Comparison of ENCODE assay signal across 14 mouse cellular contexts in the genomic region with DNA sequence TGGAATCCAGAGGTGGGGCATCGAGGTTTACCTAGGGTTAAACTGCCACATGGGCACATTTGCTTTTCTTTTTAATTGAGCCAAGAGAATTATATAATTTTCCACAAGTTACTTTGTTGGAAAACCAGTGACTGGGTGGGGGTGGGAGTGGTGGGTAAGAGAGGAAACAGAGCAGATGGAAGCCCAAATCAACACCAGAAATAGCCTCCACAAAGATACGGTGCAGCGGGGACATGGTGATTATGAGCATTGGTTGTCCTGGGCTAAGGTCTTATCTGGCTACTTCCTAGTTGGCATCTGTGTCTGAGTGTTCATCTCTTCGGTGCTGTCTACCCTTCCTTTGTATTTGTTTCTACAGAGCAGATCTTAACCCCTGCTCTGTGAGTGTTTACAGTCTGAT.
"Had no signal": no experiment of that assay in that cellular context is flagged by ENCODE, and none has a peak within 500 bp of the region (broad histone marks: within the 10 kb centered on the region; RNA-seq: fewer than 3 reads in every experiment).

No protein-coding gene starts in this region.

- H3K9ac ChIP-seq: limb, embryonic 12.5 days; liver, embryonic 13.5 days; liver, postnatal 0 days; lung, embryonic 15.5 days; midbrain, embryonic 12.5 days had no signal

- DNase-seq: kidney, adult 18-20 months; kidney, postnatal 10 days; kidney, postnatal 4 days; liver; liver, embryonic 13.5 days; liver, postnatal 0 days; lung, postnatal 14 days; spleen, adult 18-20 months; thymus, adult 2 months; thymus, postnatal 25 days had no signal

- ATAC-seq: liver, postnatal 0 days had no signal

- H3K27me3 ChIP-seq: limb, embryonic 12.5 days; liver, embryonic 13.5 days; lung, embryonic 15.5 days; midbrain, embryonic 12.5 days had no signal

- H3K4me2 ChIP-seq: limb, embryonic 12.5 days; liver, embryonic 13.5 days; lung, embryonic 15.5 days; midbrain, embryonic 12.5 days had no signal

- H3K4me1 ChIP-seq: limb, embryonic 12.5 days; liver, embryonic 13.5 days; midbrain, embryonic 12.5 days had no signal

- H3K4me3 ChIP-seq: layer of hippocampus, adult 2 months; limb, embryonic 12.5 days; liver, embryonic 13.5 days; lung, embryonic 15.5 days; midbrain, embryonic 12.5 days had no signal

- H3K36me3 ChIP-seq: limb, embryonic 12.5 days; liver, embryonic 13.5 days; lung, embryonic 15.5 days; midbrain, embryonic 12.5 days had no signal

- H3K9me3 ChIP-seq: limb, embryonic 12.5 days; liver, embryonic 13.5 days; lung, embryonic 15.5 days; midbrain, embryonic 12.5 days had no signal

- H3K27ac ChIP-seq: layer of hippocampus, adult 2 months; limb, embryonic 12.5 days; liver, embryonic 13.5 days; lung, embryonic 15.5 days; midbrain, embryonic 12.5 days had no signal
